Mouse (Mus musculus) brain, embryonic 14.5 days (tissue): ENCODE measurements at regions not wholly inside any gene's neighbourhood (a gene's known extent, or its start where the extent isn't known, plus 50 kb on each side); places are given as distances from the start of the nearest gene placed in this dataset.
A peak's percentile ranks its signal among the peaks of the same experiment; 100 is the strongest.

Experiments
- DNase-seq: peaks from one replicate; pipeline ENCODE4 v3.0.0-alpha.2; 2011; ENCODE audit warnings: low read depth
- CTCF ChIP-seq: fragments of 200-500 bp; IDR thresholded peaks from 2 replicates; pipeline ENCODE4 v1.5.1; 2012; ENCODE audit warnings: inconsistent platforms, mild to moderate bottlenecking, moderate library complexity, borderline replicate concordance; ENCODE audit not compliant: insufficient read depth, insufficient read length; ENCODE audit errors: extremely low read depth
- POLR2A ChIP-seq: fragments of 200-500 bp; IDR thresholded peaks from 2 replicates; pipeline ENCODE4 v1.6.1; 2012; ENCODE audit warnings: mild to moderate bottlenecking, inconsistent platforms, borderline replicate concordance; ENCODE audit not compliant: poor library complexity, insufficient read depth, insufficient read length, severe bottlenecking; ENCODE audit errors: extremely low read depth

DNA sequence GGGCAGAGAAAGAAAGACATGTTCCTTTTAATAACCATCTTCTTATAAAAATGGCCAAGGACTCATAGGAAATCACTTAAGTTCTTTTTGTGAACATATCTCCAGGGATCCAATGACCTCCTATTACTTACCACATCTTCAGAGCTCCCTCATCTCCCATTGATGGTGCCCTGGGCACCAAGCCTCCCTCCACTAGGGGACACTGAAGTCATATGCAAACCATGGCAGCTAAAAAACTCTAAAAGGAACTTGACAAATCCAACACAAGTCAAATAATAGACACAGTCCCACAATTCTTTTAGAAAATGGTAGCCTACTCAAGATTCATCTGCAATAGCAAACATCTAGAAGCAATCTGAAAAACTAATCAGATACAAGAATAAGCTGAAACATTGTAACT, 167.2 kb upstream of the Igf1 start:
- peak; percentile 5 for DNase-seq
- TF ChIP-seq CTCF (peak; percentile 19; the same call in 1 of the 2 replicates), POLR2A (no peak)

DNA sequence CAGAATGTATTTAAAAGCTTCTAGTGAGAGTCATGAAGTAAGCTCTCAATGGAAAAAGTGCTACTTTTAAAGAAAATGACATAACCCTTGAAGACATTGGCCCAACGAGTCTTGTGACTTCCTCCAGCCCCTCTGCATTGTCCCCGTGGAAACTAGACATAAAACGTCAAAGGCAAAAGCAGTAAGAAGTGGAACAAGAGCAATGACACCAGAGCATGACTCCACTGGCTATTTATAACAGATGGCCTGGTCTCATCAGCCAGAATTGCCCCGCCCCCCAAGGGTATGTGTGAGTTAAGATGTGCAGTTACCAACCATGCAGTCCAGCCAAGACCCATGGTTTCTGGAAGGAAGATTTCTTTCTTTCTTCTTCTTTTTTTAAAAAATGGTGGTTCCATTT, 161.6 kb upstream of the Igf1 start:
- no peak for DNase-seq
- no peak for TF ChIP-seq POLR2A
- no peak for TF ChIP-seq CTCF

DNA sequence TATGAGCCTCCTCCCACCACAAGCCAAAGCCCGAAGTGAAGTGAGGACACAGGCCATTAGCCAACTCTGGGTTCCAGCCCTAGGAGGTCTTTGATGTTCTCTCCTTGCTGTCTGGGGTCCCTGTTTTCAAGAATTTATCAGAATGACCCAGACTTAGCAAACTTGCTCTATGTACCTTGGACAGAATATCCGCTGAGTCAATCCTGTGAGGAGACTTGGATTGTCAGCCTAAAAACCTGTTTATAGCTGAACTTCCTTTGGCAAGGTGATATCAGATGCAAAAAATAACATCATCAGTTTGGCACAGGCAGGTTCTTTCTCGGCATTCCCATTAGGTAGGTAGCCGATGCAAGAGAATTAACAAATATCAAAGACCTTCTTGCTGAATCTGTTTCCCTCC, 146.9 kb upstream of the Igf1 start:
- DNase-seq: no peak
- TF ChIP-seq CTCF (no peak), POLR2A (no peak)

DNA sequence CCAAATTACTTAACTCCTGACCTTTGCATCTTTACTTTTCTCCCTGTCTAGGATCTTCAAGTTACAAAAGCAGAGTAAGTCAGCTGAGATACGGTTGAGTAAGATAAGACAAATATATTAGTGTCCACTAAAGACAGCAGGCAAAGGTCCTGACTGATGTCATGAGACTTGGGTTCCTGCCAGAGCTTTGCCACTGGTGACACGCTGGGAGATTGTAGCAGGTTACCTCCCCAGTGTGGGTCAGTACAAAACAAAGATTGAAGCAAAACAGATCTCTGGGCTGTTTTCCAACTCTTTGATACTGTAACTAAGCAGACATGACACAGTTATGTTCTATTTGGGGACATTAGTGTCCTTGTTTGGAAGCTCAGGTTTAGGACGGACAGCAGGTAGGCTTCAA, 146.3 kb upstream of the Igf1 start:
- TF ChIP-seq CTCF (no peak), POLR2A (no peak)
- peak; percentile 3 for DNase-seq

DNA sequence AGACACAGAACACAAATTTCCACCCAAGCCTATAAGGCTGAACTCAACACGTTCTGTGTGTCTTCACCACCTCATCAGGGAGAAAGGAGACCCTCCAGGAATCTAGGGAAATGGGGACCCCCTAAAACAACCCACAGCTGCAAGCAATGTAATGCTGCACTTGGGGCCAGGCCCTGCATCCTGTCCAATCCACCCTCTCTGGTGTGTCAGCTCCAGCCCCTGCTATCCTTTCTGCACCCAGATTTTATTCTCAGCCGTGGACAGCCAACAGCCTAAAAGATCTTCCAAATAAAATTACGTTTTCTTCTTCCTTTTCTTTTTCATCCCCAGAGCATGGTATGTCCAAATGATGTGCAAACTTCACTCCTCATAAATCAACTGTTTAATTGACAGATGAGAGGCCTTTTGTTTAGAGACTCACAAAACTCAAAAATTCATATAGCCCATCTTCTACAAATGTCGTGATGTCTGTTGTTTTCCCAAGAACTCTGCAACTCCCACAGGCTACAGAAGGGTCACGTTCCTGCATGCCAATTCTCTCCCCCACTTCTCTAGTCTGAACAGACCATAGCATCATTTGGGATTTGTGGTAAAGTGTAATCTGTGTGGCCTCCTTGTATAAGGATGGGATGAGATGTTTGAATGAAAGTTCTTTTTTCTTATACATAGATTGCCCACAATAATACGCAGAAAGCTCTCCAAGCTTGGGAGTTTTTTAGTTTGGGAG, 142.0 kb upstream of the Igf1 start:
- DNase-seq: no peak
- no peak for TF ChIP-seq CTCF

DNA sequence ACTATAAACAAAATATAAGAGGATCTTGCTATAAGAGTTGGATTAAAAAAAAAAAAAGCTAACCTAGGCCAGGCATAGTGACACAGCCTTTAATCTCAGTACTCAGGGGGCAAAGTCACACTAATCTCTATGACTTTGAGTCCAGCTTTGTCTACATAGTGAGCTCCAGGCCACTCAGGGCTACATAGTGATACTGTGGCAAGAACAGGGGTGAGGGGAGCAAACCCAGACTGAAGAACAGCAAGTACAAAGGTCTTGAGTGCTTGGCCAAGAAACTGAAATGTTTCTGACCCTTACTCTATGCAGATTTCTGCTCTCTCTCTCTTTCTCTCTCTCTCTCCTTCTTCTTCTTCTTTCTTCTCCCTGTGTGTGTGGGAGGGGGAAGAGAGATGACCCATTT, 140.9 kb upstream of the Igf1 start:
- DNase-seq: no peak
- TF ChIP-seq POLR2A: no peak
- no peak for TF ChIP-seq CTCF

DNA sequence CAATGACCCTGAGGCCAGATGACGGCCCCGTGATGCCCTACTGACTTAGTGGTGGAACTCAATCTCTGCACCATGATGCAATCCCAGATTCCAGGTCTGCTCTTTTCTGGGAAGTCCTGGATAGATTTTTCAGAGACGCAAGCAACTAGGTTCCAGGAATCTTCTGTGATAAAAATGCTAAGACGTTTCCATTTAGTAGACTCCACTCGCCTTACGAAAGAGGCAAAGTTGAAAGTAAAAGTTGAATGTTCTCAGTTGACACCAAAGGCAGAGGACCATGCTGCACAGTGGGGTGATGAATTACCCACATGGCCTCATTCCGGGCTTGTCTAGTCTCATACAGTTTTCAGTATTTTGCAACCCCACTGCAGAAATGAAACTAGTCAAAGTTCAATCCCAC, 139.6 kb upstream of the Igf1 start:
- DNase-seq: no peak
- TF ChIP-seq CTCF (no peak), POLR2A (no peak)

DNA sequence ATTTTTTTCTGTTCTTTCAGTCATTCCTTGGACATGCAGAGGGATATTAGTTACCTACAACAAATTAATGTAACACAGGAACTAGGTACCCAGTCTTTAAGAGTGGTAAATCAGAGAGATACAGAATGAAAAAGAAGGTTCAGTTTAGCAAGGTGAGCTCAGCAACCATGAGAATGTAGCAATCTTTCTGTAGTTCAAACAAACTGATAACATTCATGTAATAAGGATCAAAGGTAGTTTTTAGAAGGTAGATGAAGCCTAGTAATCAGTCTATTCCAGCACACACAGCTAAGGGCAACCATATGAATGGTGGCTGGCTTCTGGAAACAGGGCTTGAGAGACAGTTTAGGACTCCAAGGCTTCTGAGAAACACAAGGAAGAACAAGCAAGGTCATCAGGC, 138.1 kb upstream of the Igf1 start:
- DNase-seq: no peak
- TF ChIP-seq POLR2A (no peak), CTCF (no peak)

DNA sequence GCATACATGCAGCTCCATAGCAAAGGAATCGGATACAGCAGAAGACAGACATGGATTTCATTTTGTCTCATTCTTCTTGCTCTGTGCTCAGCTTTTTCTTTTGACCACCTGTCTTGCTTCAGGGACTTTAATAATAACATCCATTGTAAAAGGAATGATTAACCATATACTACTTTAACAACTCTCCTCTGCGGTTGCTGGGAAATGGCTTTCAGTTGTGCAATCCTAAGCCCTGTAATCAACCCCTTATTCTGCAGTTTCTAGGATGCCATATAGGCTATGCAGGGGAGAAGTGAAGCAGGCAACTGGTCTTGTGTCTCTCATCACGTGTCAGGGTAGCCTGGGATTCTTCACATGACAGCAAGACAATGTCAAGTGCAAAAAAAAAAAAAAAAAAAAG, 135.8 kb upstream of the Igf1 start:
- TF ChIP-seq CTCF (no peak), POLR2A (no peak)
- no peak for DNase-seq

DNA sequence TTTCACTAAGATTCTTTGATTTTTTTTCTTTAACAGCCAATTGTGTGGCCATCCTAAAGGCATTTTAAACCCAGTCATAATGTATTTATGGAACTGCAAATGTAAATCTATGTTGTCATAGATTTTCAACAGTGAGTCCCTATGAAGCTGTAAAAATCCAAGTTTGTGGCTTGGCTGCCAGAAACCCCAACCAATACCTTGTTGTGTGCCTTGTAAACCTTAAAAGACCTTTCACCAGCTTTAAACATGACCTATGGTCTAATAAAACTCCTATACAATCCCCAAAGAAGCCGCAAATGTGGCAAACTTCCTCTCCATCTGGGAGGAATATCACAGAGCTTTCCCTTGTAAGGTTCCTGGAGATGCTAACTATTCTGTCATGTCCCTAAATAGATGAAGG, 125.4 kb upstream of the Igf1 start:
- TF ChIP-seq CTCF (no peak), POLR2A (no peak)
- DNase-seq: no peak

DNA sequence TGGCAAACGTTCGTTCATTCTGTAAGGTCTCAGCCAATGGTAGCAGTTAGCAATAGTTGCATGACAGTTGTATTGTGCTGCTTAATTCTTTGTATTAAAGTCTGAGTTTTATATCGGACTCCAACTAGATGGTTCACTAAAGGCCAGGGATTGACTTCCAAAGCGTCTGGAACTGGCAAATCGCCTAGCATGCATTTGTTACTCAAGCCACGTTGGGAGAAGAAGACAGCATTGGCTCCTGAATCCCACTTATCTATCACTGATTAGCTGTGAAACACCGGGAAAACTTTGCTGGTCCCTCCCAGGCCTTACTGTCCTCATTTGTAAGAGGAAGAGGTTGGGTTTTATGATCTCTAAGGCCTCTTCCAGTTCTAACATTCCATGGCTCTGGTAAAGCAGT, 124.8 kb upstream of the Igf1 start:
- DNase-seq: no peak

DNA sequence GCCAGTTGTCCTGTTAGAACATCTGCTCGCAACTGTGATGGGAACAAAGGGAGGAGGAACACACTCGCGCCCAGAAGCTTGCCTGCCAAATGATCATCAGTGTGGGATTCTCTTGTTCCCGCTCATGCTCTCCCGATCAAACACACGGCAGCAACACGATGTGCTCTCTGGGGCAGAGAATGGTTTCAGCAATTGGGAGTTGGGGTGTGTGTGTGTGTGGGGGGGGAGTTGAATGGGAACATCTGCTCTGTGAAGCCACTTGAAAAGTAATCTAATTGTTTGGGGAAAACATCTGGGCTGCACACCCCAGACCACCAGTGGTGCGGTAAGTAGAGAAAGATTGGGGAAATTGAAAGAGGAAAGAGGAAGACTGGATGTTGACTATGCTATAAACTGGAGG, 117.7 kb upstream of the Igf1 start:
- DNase-seq: peak; percentile 3
- TF ChIP-seq POLR2A (no peak), CTCF (no peak)

More for the DNA sequence above, 124.8 kb upstream of the Igf1 start:
- TF ChIP-seq CTCF (no peak), POLR2A (no peak)
